Mouse (Mus musculus) megakaryocyte-erythroid progenitor cell, adult 5-6 weeks (primary cell): ENCODE results near the gene Iqsec3. TPM values are rescaled to one million over a fixed set of nuclear protein-coding genes. Genes with fewer than 3 reads are reported as not detected.

ENCODE experiments used
- ATAC-seq: replicated peaks from 2 replicates; pipeline ENCODE4 v1.8.0; 2016; ENCODE audit warnings: mild to moderate bottlenecking, inconsistent platforms; ENCODE audit not compliant: severe bottlenecking, poor library complexity, low FRiP score, low TSS enrichment
- total RNA-seq, 2 experiments: library from RNA; stranded (forward) in 1 of 2; stranded (reverse) in 1 of 2; fragments of 200-1000, 215-1000 nt in 1 of 2; fragments of >200 nt in 1 of 2; fragmentation: Nextera tagmentation in 1 of 2; gene quantifications; 2 replicates each; pipeline ENCODE4 v1.2.3; 2014 to 2017

The Iqsec3 gene
- total RNA-seq, 2 experiments from 2014 or later = not detected

DNA sequence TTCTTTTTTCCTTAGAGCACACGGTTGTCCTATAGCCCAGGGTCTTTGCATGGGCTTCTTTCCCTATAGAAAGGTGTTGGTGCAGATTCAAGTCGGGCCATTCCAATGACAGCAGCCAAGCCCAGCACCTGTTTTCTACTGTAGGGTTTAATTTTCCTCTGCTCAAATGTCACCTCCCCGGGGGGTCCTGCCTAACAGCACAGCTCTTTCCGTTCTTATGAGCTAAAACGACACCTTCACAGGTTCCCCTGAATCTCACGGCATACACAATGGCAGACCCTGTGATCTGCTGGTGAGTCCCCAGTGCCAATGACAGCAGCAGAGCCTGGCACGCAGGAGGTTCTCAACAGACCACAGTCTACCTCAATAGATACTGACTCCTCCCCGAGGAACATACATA lies 16.1 kb downstream of the Iqsec3 start:
- no peak for ATAC-seq

- no peak for ATAC-seq
Observed at GRCm38 (mm10) chr6:121456651-121457050, 16.8 kb downstream of the Iqsec3 start.

GRCm38 (mm10) chr6:121454549-121455494 lies 18.7 kb downstream of the Iqsec3 start:
- ATAC-seq = no peak

GRCm38 (mm10) chr6:121453776-121454175 lies 19.7 kb downstream of the Iqsec3 start:
- ATAC-seq = no peak

GRCm38 (mm10) chr6:121451703-121452102 lies 21.8 kb downstream of the Iqsec3 start:
- ATAC-seq = no peak

DNA sequence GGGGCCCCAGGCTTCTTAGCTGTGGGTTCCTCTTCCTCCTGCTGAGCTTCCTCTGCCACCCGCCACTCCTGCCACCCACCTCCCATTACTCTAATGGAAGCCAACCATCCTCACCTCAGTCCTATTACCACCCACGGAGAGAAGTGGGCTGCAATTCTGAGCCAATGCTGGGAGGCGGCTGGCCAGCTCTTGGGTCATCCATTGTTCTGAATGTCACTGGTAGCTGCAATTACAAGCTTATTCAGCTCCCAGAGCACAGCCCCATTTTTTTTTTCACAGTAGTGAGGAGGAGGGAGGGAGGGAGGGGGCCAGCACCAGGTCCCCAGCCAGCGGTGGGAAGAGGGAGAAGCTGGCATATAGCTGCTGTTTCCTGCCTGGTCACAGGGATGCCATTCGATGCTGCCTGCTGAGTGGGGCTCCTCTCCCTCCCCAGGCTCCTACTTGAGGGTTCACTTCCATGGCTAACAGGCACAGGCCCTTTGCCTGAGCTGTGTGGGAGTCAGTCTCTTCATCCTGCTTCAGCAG lies 32.7 kb downstream of the Iqsec3 start:
- no peak for ATAC-seq

DNA sequence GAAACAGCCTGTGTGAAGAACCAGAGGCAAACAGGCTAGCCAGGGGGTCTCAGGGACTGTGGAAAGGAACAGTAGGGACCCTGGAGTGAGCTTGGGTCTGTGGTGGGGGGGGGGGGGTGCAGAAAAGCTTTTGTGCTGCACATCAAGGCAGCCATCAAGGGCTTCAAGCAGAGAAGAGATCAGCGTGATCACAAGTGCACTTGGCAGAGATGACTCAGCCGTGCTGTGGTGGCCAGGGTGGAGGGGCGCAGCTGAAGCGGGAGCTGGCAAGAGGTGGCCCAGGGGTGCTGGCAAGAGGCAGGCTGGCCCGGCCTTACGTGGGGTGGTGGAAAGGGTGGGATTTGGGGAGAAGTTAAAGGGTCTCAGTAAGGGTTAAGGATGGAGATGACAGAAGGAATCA lies 48.6 kb downstream of the Iqsec3 start:
- ATAC-seq = no peak

- ATAC-seq = no peak
Observed at GRCm38 (mm10) chr6:121424403-121424802, 49.1 kb downstream of the Iqsec3 start.

- ATAC-seq = no peak
Observed at GRCm38 (mm10) chr6:121412558-121413297, 60.8 kb downstream of the Iqsec3 start.

DNA sequence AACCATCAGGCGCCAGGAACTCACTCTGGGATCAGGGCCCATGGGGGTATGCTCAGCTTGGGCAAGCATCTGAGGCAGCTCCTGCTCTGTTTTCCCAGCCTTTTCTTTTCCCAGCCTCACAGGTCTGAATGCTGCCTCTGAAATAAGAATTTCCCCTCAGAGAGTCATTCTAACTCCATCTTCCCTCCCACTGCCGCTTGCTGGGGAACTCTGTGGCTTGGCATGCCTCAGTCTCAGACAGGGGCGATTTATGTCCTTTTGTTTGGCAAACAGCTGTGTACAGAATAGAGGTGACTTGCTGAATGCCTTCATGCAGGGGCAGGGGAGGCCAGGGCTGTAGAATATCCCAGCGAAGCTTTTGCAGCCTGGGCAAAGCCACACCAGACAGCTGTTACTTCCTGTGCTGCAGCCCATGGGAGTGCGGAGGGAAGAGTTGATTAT lies 65.9 kb downstream of the Iqsec3 start:
- ATAC-seq = no peak

DNA sequence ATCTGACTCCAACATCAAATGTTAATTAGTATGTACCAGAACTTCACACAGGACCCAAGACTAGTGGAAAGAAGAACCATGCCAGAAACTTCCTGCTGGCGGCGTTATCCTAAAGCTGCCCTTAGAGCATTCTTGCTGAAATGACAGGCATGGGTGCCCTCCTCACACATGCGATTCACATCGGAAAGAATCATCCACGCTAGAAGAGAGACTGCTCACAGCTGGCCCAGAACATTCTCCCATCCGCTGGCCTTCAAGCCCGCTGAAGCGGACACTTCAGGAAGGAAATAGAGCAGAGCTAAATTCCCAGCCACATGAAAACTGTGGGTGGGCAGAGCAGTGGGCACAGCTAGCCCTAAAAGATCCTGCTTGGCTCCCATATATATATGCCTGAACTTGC lies 68.2 kb downstream of the Iqsec3 start:
- ATAC-seq = no peak

DNA sequence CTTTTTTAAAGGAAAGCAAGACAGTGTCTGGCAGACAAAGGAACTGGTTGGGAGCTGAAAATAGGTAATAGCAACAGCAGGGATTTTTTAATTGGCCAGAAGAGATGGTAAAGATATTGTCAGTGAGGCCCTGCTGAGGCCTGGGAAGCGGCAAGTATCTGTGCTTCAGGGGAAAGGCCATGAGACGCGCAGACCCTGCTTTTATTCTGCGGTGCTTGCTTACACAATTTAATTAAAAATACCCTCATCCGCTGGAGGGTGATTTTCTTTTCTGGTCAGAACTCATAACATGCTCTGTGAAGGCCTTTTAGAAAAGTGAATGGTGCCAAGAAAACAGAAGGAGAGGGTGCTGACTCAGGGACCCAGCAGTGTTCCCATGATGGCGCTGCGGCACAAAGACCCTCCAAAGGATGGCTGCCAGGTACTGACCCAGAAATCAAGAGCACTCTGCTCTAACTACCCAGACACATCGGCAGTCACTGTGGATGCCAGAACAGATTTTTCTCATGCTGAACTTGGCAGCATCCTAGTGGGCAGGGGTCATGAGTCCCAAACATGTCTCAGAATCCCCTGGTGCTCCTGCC lies 70.7 kb downstream of the Iqsec3 start:
- no peak for ATAC-seq

- ATAC-seq = no peak
Observed at GRCm38 (mm10) chr6:121401826-121402660, 71.4 kb downstream of the Iqsec3 start.

GRCm38 (mm10) chr6:121401140-121401539 lies 72.3 kb downstream of the Iqsec3 start:
- no peak for ATAC-seq

DNA sequence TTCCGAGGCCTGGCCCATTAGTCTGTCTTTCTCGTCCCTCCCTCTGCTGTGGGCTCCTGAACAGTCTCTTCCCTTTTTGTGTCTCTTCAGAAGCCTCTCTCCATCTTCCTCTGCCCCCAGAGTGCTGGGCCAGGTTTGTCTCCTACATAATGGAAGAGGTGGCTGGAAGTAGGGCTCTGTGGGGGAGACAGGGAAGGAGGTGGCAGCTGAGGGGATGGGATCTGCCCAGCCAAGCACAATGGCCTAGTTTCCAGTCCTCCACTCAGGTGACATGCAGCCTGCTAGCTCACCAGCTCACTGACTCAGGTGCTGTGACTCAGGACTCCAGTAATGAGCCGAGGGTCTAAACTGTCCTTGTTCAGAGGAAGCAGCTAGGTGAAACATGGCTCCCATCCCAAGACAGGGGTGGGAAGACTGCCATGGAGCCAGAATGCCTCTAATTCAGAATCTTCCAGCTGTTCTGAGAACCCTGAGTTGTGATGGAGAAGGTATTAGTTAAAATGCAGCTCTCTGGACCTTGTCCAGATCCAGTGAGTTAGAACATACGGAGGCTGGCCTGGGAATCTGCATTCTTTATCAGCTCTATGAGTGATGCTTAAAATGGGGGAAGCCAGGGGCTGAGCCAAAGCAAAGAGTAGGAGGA lies 80.7 kb downstream of the Iqsec3 start:
- no peak for ATAC-seq

DNA sequence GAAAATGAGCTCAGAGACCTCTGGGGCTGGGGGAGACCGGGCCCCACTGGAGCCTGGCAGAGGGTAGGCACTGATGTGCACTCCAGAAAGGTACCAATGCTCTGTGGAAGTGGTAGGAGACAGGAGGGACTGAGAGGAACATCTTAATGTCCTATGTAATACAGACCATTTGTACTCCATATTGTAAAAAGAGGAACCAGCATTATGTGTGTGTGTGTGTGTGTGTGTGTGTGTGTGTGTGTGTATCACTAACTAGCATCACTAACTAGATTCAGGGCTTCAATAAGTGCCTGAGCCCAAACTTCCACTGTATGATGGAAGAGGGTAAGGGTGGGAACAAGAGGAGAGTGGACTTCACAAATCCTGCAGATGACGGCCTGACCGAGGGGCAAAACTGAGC lies 88.1 kb downstream of the Iqsec3 start:
- ATAC-seq = no peak

- no peak for ATAC-seq
Observed at GRCm38 (mm10) chr6:121382071-121382470, 91.4 kb downstream of the Iqsec3 start.

DNA sequence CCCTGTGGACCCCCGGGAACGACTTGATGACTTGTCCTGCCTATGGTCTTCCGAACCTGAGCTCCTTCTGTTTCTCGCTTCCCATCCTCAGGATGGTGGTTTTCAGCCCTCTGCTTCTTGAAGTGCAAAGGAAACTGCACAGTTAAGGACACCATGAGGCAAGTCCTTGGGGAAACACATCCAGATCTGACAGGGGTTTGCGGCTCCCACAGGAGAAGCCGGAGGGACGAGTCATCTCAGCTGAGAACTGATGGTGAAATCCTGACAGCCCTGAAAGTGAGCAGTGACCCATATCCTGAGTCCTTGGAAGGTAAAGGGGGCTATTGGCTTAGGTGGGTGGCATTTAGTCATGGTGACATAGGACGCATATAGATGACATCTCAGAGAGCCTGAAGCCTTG lies 92.9 kb downstream of the Iqsec3 start:
- no peak for ATAC-seq

DNA sequence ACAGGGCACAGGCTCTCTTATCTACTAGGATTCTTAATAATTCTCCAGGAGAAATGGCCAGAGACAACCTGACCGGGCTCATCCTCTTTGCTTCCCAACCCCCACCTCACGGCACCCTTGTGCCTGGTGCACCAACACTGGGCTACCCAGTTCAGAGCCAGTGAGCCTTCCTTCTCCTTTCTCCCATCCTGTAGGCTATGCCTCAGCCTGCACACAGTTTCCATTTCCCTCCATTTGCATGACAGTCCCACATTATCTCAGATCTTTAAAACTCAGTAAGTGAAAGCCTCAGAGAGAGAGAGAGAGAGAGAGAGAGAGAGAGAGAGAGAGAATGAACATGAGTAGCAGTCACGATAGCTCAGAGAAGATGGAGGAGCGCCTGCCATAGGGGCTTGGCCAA lies 95.2 kb downstream of the Iqsec3 start:
- no peak for ATAC-seq
